Mouse (Mus musculus): ENCODE data around the gene Banf2.

GRCm38 (mm10) chr2:144076625-144077024 is 43.8 kb downstream of the Banf2 start:
- TF ChIP-seq CTCF (conservative IDR thresholded peaks at IDR 0.05; ENCODE audit: insufficient read depth, insufficient read length, low read depth, low read length) (no peak), POLR2A (IDR thresholded peaks at IDR 0.05; ENCODE audit: low read depth, low read length) (no peak)
